Mouse (Mus musculus) forebrain, embryonic 11.5 days (tissue): ENCODE measurements around the gene Sbk1. TPM values are rescaled to one million over a fixed set of nuclear protein-coding genes. Genes with fewer than 3 reads are reported as not detected.
A peak's percentile ranks its signal among the peaks of the same experiment; 100 is the strongest.

Source experiments
- ATAC-seq: fragments of 200-750 bp; cut with Nextera tagmentation; replicated peaks from 2 replicates; pipeline ENCODE4 v1.8.0; 2017; ENCODE audit warnings: moderate TSS enrichment; ENCODE audit not compliant: low FRiP score
- DNase-seq: peaks from one replicate; pipeline ENCODE4 v3.0.0-alpha.2; 2017; ENCODE audit warnings: low spot score
- H3K27ac ChIP-seq: fragments of 300-500 bp; sonication (generic); 2 replicates; pipeline ENCODE4 v1.5.1; 2014; ENCODE audit warnings: low read depth, low read length
- H3K27me3 ChIP-seq: fragments of 300-500 bp; sonication (generic); 2 replicates; pipeline ENCODE4 v1.6.1; 2014; ENCODE audit warnings: mild to moderate bottlenecking, low read length, mixed read lengths; ENCODE audit not compliant: control insufficient read depth, insufficient read depth
- H3K36me3 ChIP-seq: fragments of 300-500 bp; sonication (generic); 2 replicates; pipeline ENCODE4 v1.6.1; 2014; ENCODE audit warnings: mild to moderate bottlenecking, low read length, moderate library complexity, mixed read lengths; ENCODE audit not compliant: control insufficient read depth, insufficient read depth
- H3K4me1 ChIP-seq: fragments of 300-500 bp; sonication (generic); replicated peaks from 2 replicates; pipeline ENCODE4 v1.6.1; 2014; ENCODE audit warnings: low read length, mixed read lengths; ENCODE audit not compliant: control insufficient read depth, insufficient read depth
- H3K4me2 ChIP-seq: fragments of 300-500 bp; sonication (generic); 2 replicates; pipeline ENCODE4 v1.6.1; 2014; ENCODE audit warnings: low read depth, mild to moderate bottlenecking, low read length, moderate library complexity, mixed read lengths; ENCODE audit not compliant: severe bottlenecking
- H3K4me3 ChIP-seq: fragments of 300-500 bp; sonication (generic); 2 replicates; pipeline ENCODE4 v1.5.1; 2014; ENCODE audit warnings: low read depth, low read length
- H3K9ac ChIP-seq: fragments of 300-500 bp; sonication (generic); 2 replicates; pipeline ENCODE4 v1.6.1; 2014; ENCODE audit warnings: low read length
- H3K9me3 ChIP-seq: fragments of 300-500 bp; sonication (generic); 2 replicates; pipeline ENCODE4 v1.6.1; 2016; ENCODE audit warnings: low read length, mixed read lengths; ENCODE audit not compliant: control insufficient read depth
- WGBS: fragments of 180-500 bp; shearing (Covaris S2); extraction: QIAGEN DNeasy Blood & Tissue Kit; methylation state at CpG from one replicate; pipeline ENCODE4 v1.1.7; 2014; 5-methylcytosine and 5-hydroxymethylcytosine counted together
- polyA plus RNA-seq: library from polyadenylated mRNA; unstranded; fragments of >200 nt; fragmentation: Nextera tagmentation; extraction: Ambion mirVana; gene quantifications from 2 replicates; pipeline ENCODE4 v1.2.1, GENCODE M21; 2014

Sbk1 gene
- polyA plus RNA-seq, 1 experiment from 2014 or later = 194 TPM

DNA sequence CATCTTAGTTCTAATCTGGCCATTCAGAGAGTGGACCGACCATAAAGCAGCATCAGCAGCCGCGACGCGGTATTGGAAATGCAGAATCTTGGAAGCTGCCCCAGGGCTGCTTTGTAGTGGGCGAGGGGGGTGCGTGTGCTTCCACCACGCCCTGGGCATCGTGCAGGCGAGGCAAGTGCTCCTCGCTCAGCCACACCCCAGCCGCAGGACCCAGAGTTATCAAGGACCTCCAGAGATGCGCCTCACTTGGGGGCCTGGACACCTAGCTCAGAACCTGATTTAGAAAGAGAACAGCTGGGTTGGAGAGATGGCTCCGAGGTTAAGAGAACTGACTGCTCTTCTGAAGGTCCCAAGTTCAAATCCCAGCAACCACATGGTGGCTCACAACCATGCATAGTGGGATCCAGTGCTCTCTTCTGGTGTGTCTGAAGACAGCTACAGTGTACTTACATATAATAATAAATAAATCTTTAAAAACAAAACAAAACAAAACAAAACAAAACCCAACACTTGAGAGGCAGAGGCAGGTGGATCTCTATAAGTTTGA lies 31.5 kb upstream of the Sbk1 start:
- no peak overlapping the region for H3K9ac ChIP-seq
- DNase-seq = no peak
- 85% methylated on average over 14 of the region's 14 CpGs for WGBS

DNA sequence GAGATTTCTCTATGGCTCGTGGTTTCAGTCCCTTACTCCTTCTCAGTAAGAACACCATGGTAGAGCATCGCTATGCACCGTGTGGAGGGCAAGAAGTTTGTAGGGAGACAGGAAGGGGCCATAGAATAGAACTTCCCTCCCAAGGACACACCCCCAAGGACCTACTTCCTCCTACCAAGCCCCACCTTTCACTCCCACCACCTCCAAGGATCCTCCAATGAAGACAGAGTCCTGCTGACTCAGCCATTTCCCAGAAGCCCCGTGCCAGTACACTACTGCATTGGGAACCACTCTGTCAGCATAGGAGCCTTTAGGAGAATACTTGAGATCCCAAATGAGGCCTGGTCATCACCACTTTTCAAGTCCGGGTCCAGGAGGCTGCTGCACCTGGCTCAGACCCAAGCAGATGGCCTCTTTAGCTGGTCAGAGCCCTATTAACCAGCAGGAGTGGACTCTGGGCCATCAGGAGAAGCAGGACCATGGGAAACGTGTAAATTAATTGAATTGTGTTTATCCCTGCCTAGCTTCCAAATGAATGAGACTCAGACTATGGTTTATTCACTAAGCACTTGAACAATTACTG lies 28.2 kb upstream of the Sbk1 start:
- WGBS = 77% methylated on average over 6 of the region's 6 CpGs

More for the DNA sequence above, 31.5 kb upstream of the Sbk1 start:
- no peaks in the 10 kb centered on the region for H3K9me3 ChIP-seq
- no peaks in the 10 kb centered on the region for H3K36me3 ChIP-seq
- H3K27ac ChIP-seq = no peak overlapping the region
- ATAC-seq = no peak
- no peak overlapping the region for H3K4me2 ChIP-seq
- no peaks in the 10 kb centered on the region for H3K4me1 ChIP-seq
- H3K27me3 ChIP-seq = no peaks in the 10 kb centered on the region
- H3K4me3 ChIP-seq = no peak overlapping the region

DNA sequence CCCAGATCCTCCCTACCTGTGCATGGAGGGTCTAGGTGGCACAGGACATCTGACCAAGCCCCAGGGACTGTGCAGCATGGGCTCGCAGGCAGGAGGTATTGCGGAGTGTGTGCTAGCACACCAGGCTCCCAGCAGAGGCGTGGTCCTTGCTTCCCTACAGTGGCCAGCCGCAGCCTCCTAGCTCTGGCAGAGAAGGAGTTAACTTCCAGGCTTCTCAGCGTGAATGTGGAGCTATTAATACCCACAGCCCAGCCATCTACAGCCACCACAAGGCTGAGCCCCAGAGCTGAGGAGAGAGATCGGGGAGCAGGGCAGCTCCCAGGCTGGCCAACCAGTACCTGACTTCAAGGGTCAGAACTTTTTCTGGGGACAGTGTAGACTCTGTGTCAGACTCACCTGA lies 24.3 kb upstream of the Sbk1 start:
- 3% methylated on average over 6 of the region's 6 CpGs for WGBS
- ATAC-seq = peak; percentile 24; the same call in 1 of the 2 replicates

More for the DNA sequence above, 28.2 kb upstream of the Sbk1 start:
- Histone ChIP-seq H3K4me2 (no peak overlapping the region), H3K36me3 (no peaks in the 10 kb centered on the region), H3K4me1 (peaks cover 5% of the 10 kb centered on the region), H3K9me3 (no peaks in the 10 kb centered on the region), H3K27ac (no peak overlapping the region), H3K9ac (no peak overlapping the region), H3K27me3 (no peaks in the 10 kb centered on the region), H3K4me3 (no peak overlapping the region)
- DNase-seq (no peak), ATAC-seq (no peak)

GRCm38 (mm10) chr7:126248641-126249141 lies 23.7 kb upstream of the Sbk1 start:
- Histone ChIP-seq H3K9ac (no peak overlapping the region), H3K4me1 (peaks cover 5% of the 10 kb centered on the region), H3K9me3 (no peaks in the 10 kb centered on the region), H3K27ac (no peak overlapping the region), H3K36me3 (no peaks in the 10 kb centered on the region), H3K27me3 (no peaks in the 10 kb centered on the region), H3K4me3 (no peak overlapping the region), H3K4me2 (no peak overlapping the region)
- ATAC-seq (no peak), DNase-seq (no peak)
- 50% methylated on average over 17 of the region's 17 CpGs for WGBS

More for the DNA sequence above, 24.3 kb upstream of the Sbk1 start:
- 0 out of 2 replicates have a peak overlapping the region, but pooled peaks have one; percentile 0 for H3K4me2 ChIP-seq
- H3K4me3 ChIP-seq = no peak overlapping the region
- H3K4me1 ChIP-seq = peaks cover 5% of the 10 kb centered on the region
- DNase-seq = peak; percentile 66
- no peaks in the 10 kb centered on the region for H3K9me3 ChIP-seq
- no peaks in the 10 kb centered on the region for H3K36me3 ChIP-seq
- no peak overlapping the region for H3K9ac ChIP-seq
- H3K27ac ChIP-seq = no peak overlapping the region
- no peaks in the 10 kb centered on the region for H3K27me3 ChIP-seq

DNA sequence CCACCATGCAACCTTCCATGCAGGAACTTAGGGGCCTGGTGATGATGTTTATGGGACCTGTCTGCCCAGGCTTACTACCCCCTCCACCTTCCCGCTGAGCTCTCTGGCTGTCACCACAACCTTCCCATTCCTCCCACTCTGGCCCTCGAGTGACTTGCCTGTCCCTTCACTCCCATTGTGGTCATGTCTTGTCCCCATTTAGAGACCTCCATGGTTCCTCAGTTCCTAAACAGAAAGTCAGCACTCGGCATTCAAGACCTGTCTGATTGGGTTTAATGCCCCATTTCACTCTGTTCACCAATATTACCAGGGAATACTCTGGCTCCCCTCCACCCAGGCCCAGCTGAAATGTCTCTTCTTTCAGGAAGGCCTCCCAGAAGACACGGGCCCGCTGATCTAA lies 23.3 kb upstream of the Sbk1 start:
- H3K27me3 ChIP-seq = no peaks in the 10 kb centered on the region
- no peaks in the 10 kb centered on the region for H3K36me3 ChIP-seq
- no peak overlapping the region for H3K4me2 ChIP-seq
- peaks cover 5% of the 10 kb centered on the region for H3K4me1 ChIP-seq
- no peaks in the 10 kb centered on the region for H3K9me3 ChIP-seq
- 77% methylated on average over 5 of the region's 5 CpGs for WGBS
- no peak overlapping the region for H3K4me3 ChIP-seq
- no peak overlapping the region for H3K27ac ChIP-seq
- no peak overlapping the region for H3K9ac ChIP-seq
- no peak for ATAC-seq
- DNase-seq = no peak

DNA sequence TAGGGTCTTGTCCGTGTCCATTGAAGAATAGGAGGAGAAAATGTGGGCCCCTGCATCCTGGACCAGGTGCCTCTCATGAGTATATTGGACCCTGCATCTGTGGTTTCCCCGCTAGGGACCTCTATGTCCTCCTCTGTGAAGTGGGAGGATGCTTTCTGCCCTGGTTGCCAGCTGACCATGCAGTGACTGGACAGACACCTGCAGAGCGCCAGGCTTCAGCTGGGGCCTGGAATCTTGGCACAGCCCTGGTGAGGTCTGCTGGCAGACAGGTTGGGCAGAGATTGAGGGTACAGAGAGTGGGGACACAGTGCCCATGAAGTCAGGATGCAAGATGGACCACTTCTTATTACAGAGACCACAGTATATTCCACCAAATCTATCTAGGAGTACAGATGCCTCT lies 22.4 kb upstream of the Sbk1 start:
- H3K27me3 ChIP-seq = no peaks in the 10 kb centered on the region
- no peaks in the 10 kb centered on the region for H3K9me3 ChIP-seq
- ATAC-seq (no peak), DNase-seq (no peak)
- H3K4me2 ChIP-seq = no peak overlapping the region
- no peak overlapping the region for H3K27ac ChIP-seq
- H3K4me3 ChIP-seq = no peak overlapping the region
- peaks cover 5% of the 10 kb centered on the region for H3K4me1 ChIP-seq
- WGBS = 92% methylated on average over 3 of the region's 3 CpGs
- no peaks in the 10 kb centered on the region for H3K36me3 ChIP-seq
- H3K9ac ChIP-seq = no peak overlapping the region

- Histone ChIP-seq H3K4me3 (no peak overlapping the region), H3K27me3 (no peaks in the 10 kb centered on the region), H3K36me3 (no peaks in the 10 kb centered on the region), H3K4me2 (no peak overlapping the region), H3K27ac (no peak overlapping the region), H3K9me3 (no peaks in the 10 kb centered on the region), H3K4me1 (peaks cover 5% of the 10 kb centered on the region), H3K9ac (no peak overlapping the region)
- no peak for ATAC-seq
- WGBS = 84% methylated on average over 7 of the region's 7 CpGs
- no peak for DNase-seq
These were observed 21.9 kb upstream of the Sbk1 start for GRCm38 (mm10) chr7:126250481-126250880.

DNA sequence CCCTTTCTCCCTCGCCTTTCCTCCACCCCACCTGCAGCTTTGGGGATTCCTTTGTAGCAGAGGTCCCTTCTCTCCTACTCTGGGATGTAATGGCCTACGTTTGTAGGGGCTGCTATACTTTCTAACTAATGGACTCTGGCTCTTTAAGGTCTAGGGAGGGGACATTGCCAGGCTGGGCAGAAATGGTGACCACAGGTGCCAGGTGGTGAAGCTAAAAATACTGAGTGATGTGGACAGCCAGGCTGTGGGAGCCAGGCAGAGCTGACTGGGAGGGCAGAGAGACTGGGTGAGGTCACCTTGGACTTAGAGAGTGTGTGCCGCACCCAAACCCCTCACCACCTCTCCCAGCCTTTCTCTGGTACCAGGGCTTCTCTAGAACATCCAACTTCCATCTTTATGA lies 20.7 kb upstream of the Sbk1 start:
- Histone ChIP-seq H3K36me3 (no peaks in the 10 kb centered on the region), H3K27ac (no peak overlapping the region), H3K27me3 (no peaks in the 10 kb centered on the region), H3K4me1 (peaks cover 5% of the 10 kb centered on the region), H3K9me3 (no peaks in the 10 kb centered on the region), H3K4me3 (no peak overlapping the region), H3K9ac (no peak overlapping the region), H3K4me2 (no peak overlapping the region)
- DNase-seq (no peak), ATAC-seq (no peak)
- 60% methylated on average over 3 of the region's 3 CpGs for WGBS

GRCm38 (mm10) chr7:126252230-126252629 lies 20.2 kb upstream of the Sbk1 start:
- 92% methylated on average over 5 of the region's 5 CpGs for WGBS
- no peak for DNase-seq
- ATAC-seq = no peak

More at GRCm38 (mm10) chr7:126252230-126252629, 20.2 kb upstream of the Sbk1 start:
- Histone ChIP-seq H3K4me2 (no peak overlapping the region), H3K36me3 (no peaks in the 10 kb centered on the region), H3K27me3 (no peaks in the 10 kb centered on the region), H3K27ac (no peak overlapping the region), H3K4me1 (peaks cover 5% of the 10 kb centered on the region), H3K9ac (no peak overlapping the region), H3K9me3 (no peaks in the 10 kb centered on the region), H3K4me3 (no peak overlapping the region)
